Mouse (Mus musculus): Measurements from ENCODE around the gene Ctsl.
A peak's percentile ranks its signal among the peaks of the same experiment; 100 is the strongest.

Gene Ctsl

DNA sequence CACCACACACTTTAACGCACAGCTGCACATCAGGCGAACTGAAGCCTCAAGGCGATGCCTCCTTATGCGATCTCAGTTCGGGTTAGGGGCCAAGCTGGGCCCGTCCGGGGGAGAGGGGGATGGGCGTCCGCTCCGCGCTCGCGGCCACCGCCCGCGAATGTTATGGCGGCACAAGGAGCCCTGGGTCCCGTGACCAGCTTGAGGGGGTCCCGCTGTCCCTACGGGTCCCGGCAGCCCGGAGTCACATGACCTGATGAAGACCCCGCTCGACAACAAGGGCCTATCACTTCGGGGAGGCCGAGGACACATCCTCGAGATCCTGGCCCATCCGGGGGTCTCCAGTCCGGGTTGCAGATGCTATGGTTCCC, 901 bp downstream of the Ctsl start:
- no peak for DNase-seq

- no peak for DNase-seq
These were observed 2.1 kb downstream of the Ctsl start for GRCm38 (mm10) chr13:64368596-64368995.

- DNase-seq, result no peak
These were observed 3.1 kb downstream of the Ctsl start for GRCm38 (mm10) chr13:64367615-64368014.

DNA sequence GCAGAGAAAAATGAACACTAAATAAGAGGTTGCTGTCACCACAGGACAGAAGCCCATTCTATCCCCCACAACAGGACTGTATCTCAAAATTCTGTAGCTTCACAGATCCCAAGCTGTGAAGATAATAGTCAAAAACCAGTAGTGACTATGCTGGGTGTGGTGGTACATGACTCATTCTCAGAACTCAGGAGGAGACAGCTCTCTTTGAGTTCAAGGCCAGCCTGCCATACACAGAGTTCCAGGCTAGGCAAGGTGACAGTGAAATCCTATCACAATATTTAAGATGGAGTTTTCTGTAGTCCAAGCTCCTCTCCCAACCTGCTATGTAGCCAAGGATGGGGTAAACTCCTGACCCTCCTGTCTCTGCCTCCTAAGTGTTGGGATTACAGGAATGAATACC, 5.4 kb downstream of the Ctsl start:
- no peak for DNase-seq

- DNase-seq, result peak; percentile 33
These were observed 6.4 kb downstream of the Ctsl start for GRCm38 (mm10) chr13:64364258-64364657.

- DNase-seq, result no peak
These were observed 8.6 kb downstream of the Ctsl start for GRCm38 (mm10) chr13:64362139-64362538.

- no peak for DNase-seq
These were observed 9.7 kb downstream of the Ctsl start for GRCm38 (mm10) chr13:64361020-64361419.

GRCm38 (mm10) chr13:64359702-64360101, 11.0 kb downstream of the Ctsl start:
- no peak for DNase-seq

DNA sequence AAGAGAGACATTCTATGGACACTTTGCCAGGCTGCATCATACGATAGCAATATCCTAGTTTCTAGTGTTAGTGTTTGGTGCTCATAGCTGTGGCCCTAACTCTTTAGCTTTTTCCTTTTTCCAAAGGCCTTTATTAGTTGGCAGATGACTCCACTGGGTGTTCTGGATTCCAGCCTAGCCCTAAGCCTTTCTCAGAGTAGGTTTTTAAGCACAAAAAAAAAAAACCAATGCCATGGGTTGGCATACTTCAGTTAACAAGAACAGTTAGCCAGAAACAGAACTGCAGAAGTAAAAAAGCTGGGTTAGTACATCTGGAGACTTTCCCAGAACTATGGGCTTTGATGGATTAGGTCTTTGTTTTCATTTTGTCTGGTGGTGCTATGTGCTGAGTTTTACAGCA, 12.2 kb downstream of the Ctsl start:
- DNase-seq, result no peak

- no peak for DNase-seq
These were observed 13.3 kb downstream of the Ctsl start for GRCm38 (mm10) chr13:64357389-64357788.

DNA sequence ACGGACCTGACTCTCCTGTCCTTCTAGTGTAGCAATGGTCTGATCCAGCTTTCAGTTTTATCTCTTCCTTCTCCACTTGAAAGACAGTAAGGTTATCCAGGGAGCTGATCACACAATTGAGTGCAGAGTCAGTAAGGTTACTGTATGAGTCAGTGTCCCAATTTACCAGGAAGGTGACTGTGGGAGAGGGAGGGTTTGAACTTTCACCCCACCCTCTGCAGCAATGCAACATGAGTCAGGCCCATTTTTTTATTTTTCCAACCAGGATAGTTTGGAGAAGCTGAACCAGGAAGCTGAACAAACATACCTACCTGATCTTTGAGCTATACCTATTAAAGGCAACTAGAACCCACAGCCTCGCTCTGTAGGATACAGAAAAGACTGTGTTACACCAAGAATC, 21.2 kb downstream of the Ctsl start:
- DNase-seq, result no peak

DNA sequence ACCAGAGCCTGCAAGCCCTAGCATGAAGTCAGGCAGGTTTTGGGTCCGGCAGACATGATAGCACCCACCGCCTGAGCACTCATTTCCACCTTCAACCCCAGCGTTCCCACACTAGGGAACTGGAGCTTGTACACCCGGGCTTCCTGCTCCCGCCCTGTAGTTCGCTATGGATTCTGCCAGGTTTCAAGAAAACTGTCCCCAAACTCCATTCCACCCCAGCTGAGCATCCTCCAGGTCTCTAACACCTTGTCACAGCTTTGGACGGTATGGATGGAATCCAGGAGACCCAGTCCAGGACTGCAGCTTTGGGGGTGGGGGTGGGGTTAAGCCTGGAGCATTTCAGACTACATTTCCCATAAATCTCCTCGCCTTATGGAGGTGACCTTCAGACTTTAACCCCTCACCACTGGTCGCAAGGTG, 26.6 kb downstream of the Ctsl start:
- DNase-seq, result peak; percentile 68

DNA sequence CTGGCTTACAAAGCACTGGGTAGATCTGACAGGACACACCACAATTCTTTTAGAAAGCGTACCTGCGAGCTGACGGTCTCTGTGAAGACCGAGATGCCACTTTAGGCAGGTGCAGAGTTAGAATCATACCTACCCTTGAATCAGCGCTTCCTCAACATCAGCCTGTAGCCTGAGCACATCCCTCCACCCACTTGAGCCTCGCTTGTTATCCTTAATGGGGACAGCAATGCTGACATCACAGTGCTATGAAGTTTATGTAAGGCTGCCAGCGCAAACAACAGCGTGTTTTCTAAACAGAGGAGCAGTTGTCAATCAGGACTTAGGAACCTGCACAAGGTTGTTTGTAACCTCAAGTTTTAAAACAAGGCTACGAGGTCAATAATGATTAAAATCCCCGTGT, 27.1 kb downstream of the Ctsl start:
- peak; percentile 28 for DNase-seq

- DNase-seq, result no peak
These were observed 35.1 kb downstream of the Ctsl start for GRCm38 (mm10) chr13:64335546-64336132.

DNA sequence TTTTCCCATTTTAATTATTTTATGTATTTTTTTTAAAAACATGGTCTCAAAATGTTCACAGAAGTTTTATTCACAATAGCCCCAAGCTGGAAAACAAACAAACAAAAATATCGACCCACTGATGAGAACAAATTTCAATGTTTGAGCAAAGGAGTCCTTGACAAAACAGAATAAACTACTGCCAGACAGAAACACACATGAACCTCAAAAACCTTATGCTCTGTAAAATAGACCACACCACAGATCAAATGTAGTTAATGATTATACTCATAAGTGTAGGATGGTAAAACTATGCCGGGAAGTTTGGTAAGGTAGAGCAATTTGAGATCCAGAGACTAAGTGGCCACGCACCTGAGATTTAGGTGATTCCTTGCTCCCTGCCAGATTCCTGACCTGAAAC, 37.6 kb downstream of the Ctsl start:
- DNase-seq, result no peak

DNA sequence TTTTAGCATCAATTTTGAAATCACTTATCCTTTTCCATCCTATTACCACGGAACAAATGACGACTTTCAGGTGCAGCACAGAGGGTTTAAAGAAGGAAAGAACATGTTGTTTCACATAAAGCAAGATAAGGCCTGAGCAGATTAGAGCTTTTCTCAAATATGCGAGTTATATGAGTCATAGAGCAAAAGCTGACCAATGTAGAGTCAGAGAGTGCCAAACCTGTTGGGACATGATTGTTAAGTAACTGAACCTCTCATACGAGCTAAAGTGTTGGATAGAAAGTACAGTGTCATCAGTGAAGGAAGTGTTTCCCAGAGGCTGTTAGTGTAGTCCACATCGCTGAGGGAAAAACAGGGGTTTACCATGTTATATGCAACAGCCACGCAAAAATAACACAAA, 38.4 kb downstream of the Ctsl start:
- no peak for DNase-seq

GRCm38 (mm10) chr13:64322561-64323281, 48.0 kb downstream of the Ctsl start:
- no peak for DNase-seq

DNA sequence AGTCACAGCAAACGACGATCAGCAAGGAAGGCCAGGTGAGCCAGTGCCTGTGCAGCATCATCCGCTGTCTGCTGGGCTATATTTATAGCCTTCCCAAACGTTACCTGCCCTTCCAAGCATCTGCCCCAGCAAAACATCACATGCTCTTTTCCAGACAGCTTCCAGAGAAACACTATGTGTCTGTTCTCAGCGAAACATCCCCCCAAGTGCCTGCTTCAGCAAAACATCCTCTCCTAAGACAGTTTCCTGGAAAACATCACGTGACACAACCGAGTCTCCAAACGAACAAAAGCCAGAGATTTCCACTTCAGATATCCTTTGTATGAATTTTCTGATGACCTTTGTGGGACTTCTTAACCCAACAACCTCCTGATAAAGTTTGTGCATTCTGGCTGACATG, 50.4 kb downstream of the Ctsl start:
- no peak for DNase-seq

DNA sequence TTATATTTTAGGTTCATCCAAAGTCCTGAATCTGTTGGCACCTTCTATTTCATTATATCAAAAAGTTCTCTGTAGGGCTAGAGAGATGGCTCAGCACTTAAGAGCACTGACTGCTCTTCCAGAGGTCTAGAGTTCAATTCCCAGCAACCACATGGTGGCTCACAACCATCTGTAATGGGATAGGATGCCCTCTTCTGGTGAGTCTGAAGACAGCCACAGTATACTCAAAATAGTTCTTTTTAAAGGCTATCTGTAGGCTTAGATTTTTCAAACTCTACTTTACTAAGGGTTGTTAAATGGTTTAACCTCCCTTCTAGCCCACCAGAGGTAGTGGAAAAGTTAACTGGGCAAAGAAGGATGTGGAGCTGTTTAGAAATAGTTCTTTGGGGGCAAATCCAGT, 50.9 kb downstream of the Ctsl start:
- DNase-seq, result no peak

DNA sequence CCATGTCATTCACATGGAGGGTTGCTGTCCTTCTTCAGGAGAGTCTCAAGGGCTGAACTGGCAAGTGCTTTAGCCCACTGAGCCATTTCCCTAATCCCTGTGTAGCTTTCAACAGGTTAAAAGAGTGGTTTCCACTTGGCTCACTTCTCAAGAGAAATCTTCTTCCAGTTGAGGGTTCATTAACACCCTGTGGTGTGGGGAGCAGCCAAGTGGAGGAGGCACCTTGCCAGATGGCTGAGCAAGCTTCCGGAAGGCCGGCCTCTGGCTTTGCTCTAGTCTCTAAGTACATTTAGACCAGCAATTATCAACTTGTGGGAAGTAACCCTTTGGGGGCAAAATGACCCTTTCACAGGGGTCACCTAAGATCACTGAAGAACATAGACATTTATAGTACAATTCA, 52.3 kb downstream of the Ctsl start:
- DNase-seq, result peak; percentile 87

DNA sequence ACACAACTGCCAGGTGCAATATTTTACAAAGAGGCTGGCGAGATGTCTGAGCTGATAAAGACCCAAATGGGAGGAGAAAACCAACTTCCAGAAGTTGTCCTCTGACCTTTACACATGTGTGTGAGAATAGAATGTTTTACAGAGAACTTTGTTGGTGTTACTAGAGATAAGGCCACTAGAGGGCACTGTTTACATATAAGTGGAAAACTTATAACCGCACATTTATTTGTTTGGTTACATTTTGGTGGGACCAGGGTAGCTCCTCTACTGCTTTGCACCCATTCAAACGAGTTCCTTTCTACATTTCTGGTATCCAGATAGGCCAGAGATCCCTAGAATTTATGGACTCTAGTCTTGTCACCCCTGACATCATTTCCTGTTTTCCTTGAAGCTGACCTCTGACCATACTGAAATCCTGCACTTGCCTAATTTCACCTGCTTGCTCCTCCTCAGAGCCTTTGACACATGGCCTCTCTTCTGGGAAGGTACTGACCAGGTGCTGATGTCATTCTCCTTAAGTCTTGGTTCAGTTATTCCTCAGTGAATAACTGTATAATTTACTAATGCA, 55.1 kb downstream of the Ctsl start:
- DNase-seq, result peak; percentile 78

GRCm38 (mm10) chr13:64314041-64314440, 56.6 kb downstream of the Ctsl start:
- no peak for DNase-seq

DNA sequence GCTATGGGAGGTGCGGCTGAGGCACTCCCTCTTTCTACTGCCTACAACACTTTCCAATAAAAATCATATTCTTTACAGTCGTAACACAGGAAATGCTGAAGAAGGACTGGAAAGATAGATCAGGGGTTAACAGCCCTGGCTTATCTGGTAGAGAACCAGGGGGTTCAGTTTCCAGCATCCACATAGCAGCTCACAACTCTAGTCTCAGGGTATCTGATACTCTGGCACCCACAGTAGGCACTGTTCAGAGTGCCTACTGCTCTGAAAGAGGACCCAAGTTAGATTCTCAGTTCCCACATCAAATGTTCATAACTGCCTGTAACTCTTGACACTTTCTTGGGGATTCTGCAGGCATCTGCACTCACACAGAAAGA, 57.8 kb downstream of the Ctsl start:
- DNase-seq, result no peak

- DNase-seq, result peak; percentile 93
These were observed 58.4 kb downstream of the Ctsl start, which contains the start of gene Aaed1 for GRCm38 (mm10) chr13:64312024-64312915. Gene Aaed1, minus strand, starts transcription at chr13:64312710.

All from kidney, adult 9 months (tissue).